Mouse (Mus musculus): ENCODE data around the gene Trim65.

GRCm38 (mm10) chr11:116138096-116138467 lies 7.2 kb upstream of the Trim65 start:
- no peak for TF ChIP-seq CTCF (IDR thresholded peaks at IDR 0.05; ENCODE audit: low read depth)
- no peak for TF ChIP-seq EP300 (IDR thresholded peaks at IDR 0.05; ENCODE audit: low read depth)
